Mouse (Mus musculus) embryonic fibroblast, embryonic 13.5 days (primary cell): ENCODE data around the gene Minar1.

ENCODE experiments used
- CTCF ChIP-seq: IDR thresholded peaks from 2 replicates; pipeline ENCODE4 v1.5.1; 2011; ENCODE audit warnings: mild to moderate bottlenecking, control low read depth, low read length, moderate library complexity, borderline replicate concordance; ENCODE audit not compliant: insufficient read depth
- POLR2A ChIP-seq: IDR thresholded peaks from 2 replicates; pipeline ENCODE4 v1.6.1; 2011; ENCODE audit warnings: low read depth, mild to moderate bottlenecking, control low read depth, low read length, moderate library complexity

GRCm38 (mm10) chr9:89592391-89592790 lies 30.5 kb downstream of the Minar1 start:
- TF ChIP-seq CTCF (no peak), POLR2A (no peak)
